Mouse (Mus musculus): ENCODE measurements around the gene Adam25.
"Not testable (repeated sequence)": the region's sequence is repeated elsewhere in the genome, so short reads cannot be mapped to it uniquely, and the experiment has no call there.

Gene Adam25

GRCm38 (mm10) chr8:40751908-40752307 is at the start of gene Adam25:
TSS of gene Adam25 (plus strand) at chr8:40752208.
- not testable (repeated sequence) for DNase-seq (ENCODE audit: low spot score)

- not testable (repeated sequence) for DNase-seq (ENCODE audit: low spot score)
Measured at GRCm38 (mm10) chr8:40715406-40715805, 36.6 kb upstream of the Adam25 start.

- DNase-seq (ENCODE audit: low spot score), result no peak
Measured at GRCm38 (mm10) chr8:40715986-40716385, 36.0 kb upstream of the Adam25 start.

DNA sequence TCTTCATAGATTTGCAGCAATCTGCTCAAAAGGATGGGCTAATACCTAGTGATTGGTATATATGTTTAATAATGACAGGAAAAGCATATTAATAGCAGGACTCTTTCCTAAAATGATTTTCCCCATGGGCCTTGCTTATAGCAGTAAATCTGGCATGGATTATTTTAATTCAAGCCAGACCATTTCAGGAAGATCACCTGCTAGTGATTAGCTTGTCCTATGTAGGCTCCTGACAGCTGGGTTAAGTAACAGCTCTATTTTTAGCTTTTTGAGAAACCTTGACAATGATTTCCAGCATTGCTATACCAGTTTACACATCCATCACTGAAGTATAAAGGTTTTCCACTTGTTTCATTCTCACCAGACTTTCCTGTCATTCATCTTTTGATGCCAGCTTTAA is 31.3 kb downstream of the Adam25 start:
- no peak for DNase-seq (ENCODE audit: low spot score)

GRCm38 (mm10) chr8:40792973-40793372 is 41.0 kb downstream of the Adam25 start, which contains the start of gene Adam20:
TSS of gene Adam20 (plus strand) at chr8:40793273.
- DNase-seq (ENCODE audit: low spot score), result not testable (repeated sequence)

DNA sequence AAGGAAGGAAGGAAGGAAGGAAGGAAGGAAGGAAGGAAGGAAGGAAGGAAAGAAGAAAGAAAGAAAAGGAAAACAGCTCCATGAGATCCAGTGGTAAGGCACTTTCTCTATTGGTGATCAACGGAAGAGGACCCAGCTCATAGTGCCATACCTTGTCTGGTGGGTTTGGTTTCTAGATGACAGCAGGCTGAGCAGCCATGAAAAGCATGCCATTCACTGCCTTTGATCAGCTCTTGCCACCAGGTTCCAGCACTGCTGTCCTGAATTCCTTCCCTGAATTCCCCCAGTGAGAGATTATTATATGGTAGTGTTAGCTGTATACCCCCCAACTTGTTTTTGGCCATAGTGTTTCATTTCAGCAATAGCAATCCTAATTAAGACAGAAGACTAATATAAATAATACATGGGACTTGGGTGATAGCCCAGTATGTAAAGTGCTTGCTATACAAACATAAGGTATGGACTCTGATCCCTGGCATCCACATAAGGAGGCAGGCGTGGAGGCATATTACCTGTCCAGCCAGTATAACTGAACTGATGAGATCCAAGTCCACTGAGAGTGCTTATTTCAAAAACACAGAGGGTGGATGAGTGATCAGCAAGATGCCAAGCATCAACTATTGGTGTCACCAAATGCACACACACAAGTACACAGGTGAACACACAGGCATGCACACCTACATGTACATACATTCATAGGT is 51.5 kb downstream of the Adam25 start:
- no peak for DNase-seq (ENCODE audit: low spot score)
